Mouse (Mus musculus) NIH3T3 (cell line): ENCODE data around the gene Irs2.
A peak's percentile ranks its signal among the peaks of the same experiment; 100 is the strongest.

Experiments
- DNase-seq: peaks from one replicate; pipeline ENCODE4 v3.0.0-alpha.2; 2012; ENCODE audit warnings: low read depth

Gene Irs2

DNA sequence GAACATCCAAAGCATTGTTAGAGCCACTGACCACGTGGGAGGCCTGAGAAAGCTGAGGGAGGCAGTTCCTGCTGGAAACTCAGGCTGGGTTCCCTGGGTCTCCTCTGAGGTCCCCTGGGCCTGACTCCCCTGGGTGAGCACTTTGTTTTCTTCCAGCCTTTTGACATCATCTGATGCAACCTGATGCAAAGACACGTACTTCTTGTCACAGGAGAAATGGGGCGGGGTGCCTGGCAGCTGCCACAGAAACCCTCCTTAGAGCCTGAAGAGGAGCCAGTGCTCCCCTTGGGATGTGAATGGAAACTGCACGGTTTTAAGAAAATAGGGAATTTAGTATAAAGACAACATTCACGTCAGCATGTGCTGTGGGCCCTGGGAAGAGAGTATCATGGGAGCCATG is 55.6 kb downstream of the Irs2 start:
- peak; percentile 43 for DNase-seq

GRCm38 (mm10) chr8:10952235-10952634 is 56.0 kb downstream of the Irs2 start:
- no peak for DNase-seq

GRCm38 (mm10) chr8:10951567-10951966 is 56.7 kb downstream of the Irs2 start:
- peak; percentile 44 for DNase-seq

DNA sequence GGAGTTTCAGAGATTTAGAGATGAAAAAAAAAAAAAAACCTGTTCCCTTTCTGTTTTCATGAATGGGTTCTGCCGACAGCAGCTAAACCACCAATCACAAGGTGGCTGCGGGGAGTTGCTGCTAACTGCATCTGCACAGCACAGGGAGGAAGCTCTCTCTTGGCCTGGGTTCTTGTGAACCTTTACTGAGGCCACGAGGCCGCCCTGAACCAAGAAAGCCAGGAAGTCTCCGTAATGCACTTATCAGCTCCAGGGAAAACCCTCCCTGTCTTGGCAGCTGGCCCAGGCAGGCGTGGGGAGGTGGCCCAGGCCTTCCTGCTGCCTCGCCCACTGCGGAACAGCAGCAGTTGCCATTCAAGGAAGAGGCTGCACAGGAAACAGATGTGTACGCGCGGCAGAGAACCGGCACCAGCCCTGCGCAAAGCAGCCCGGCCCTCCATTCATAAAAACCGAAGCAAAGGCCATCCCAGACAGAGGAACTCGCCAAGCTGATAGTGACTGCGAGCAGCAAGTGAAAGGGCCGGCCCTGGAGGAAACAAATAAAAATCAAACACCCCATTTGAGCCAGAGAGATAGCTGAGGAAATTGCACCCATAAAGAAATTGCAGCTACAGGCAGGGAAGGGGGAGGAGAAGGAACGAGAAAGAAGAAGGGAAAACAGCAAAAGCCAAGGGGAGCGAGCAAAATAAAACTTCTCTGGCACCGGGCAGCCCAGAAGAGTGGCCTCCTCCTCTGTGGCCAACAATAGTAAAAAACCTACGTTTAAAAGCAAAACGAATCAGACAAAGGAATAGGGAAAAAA is 62.1 kb downstream of the Irs2 start:
- DNase-seq, result peak; percentile 94

- no peak for DNase-seq
Observed at GRCm38 (mm10) chr8:10945490-10945889, 62.8 kb downstream of the Irs2 start.

DNA sequence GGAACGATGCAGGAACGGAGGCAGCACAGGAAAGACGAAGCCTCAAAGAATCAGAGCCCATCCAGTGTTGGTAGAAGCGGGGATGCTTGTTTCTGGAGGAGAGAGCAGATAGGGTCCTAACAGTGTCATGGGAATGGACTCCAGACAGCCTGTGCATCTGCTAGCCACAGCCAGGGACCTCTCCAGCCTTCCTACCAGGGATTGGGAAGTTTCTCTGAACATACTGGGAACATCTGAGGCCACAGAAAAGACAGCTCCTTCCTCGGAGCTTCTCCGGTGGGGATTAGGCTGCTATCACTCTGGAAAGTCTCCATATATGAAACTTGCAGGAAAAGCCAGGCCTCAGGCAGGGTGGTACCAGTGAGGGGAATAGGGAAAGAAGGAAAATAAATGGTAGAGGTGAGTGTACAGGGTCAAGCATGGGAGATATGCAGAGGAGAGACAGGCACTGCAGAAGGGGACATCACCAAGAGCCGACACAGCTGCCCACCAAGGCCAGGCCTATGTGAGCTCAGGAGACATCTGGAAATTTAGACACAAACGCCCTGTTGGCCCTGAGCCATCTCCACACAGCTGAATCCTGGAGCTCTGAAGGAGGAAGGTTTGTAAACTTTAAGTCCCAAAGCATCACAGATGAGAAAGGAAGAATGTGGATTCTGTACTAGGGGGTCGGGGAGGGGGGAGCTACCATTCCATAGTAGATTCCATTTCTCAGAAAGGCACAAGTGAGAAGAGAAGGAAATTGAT is 64.8 kb downstream of the Irs2 start:
- peak; percentile 62 for DNase-seq

DNA sequence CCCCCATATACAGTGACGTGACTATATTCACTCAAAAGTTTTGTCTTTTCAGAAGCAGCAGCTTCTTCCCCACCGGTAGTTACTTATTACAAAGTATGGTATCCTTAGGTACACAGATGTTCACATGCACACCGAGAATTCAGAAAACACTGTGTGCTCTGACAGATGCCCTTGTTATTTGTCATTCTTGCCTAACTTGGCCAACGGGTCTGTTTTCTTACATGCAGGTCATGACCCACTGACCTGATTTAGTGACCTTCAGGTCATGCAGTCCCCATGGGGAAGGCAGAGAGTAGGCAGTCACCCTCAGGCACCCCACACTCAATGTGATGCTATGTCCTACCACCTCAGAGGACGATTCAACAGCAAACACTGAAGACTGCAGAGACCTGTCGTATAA is 68.4 kb downstream of the Irs2 start:
- DNase-seq, result no peak

- DNase-seq, result peak; percentile 61
Observed at GRCm38 (mm10) chr8:10939210-10939782, 69.0 kb downstream of the Irs2 start.

- no peak for DNase-seq
Observed at GRCm38 (mm10) chr8:10938284-10938683, 70.0 kb downstream of the Irs2 start.

GRCm38 (mm10) chr8:10936646-10937045 is 71.6 kb downstream of the Irs2 start:
- DNase-seq, result no peak

GRCm38 (mm10) chr8:10935231-10935630 is 73.0 kb downstream of the Irs2 start:
- DNase-seq, result peak; percentile 74
